Mouse (Mus musculus) hindbrain, embryonic 13.5 days (tissue): ENCODE data around the gene Thsd4. TPM values are rescaled to one million over a fixed set of nuclear protein-coding genes. Genes with fewer than 3 reads are reported as not detected.

Experiments
- ATAC-seq: fragments of 200-750 bp; cut with Nextera tagmentation; 2 replicates; pipeline ENCODE4 v1.8.0; 2017; ENCODE audit warnings: moderate TSS enrichment; ENCODE audit not compliant: low FRiP score
- H3K27ac ChIP-seq: fragments of 300-500 bp; sonication (generic); 2 replicates; pipeline ENCODE4 v1.5.1; 2015; ENCODE audit warnings: inconsistent platforms, mild to moderate bottlenecking, moderate library complexity
- H3K27me3 ChIP-seq: fragments of 300-500 bp; sonication (generic); 2 replicates; pipeline ENCODE4 v1.6.1; 2015; ENCODE audit warnings: mild to moderate bottlenecking, inconsistent platforms
- H3K36me3 ChIP-seq: fragments of 300-500 bp; sonication (generic); 2 replicates; pipeline ENCODE4 v1.6.1; 2015; ENCODE audit warnings: mild to moderate bottlenecking, inconsistent platforms
- H3K4me1 ChIP-seq: fragments of 300-500 bp; sonication (generic); replicated peaks from 2 replicates; pipeline ENCODE4 v1.6.1; 2015; ENCODE audit warnings: inconsistent platforms
- H3K4me2 ChIP-seq: fragments of 300-500 bp; sonication (generic); 2 replicates; pipeline ENCODE4 v1.6.1; 2015; ENCODE audit warnings: inconsistent platforms, mild to moderate bottlenecking, moderate library complexity
- H3K4me3 ChIP-seq: fragments of 300-500 bp; sonication (generic); 2 replicates; pipeline ENCODE4 v1.5.1; 2015; ENCODE audit warnings: mild to moderate bottlenecking, inconsistent platforms
- H3K9ac ChIP-seq: fragments of 300-500 bp; sonication (generic); 2 replicates; pipeline ENCODE4 v1.6.1; 2015; ENCODE audit warnings: mild to moderate bottlenecking, inconsistent platforms
- H3K9me3 ChIP-seq: fragments of 300-500 bp; sonication (generic); 2 replicates; pipeline ENCODE4 v1.6.1; 2016; ENCODE audit warnings: inconsistent platforms
- WGBS: fragments of 180-500 bp; shearing (Covaris S2); methylation state at CpG from one replicate; pipeline ENCODE4 v1.1.7; 2015; 5-methylcytosine and 5-hydroxymethylcytosine counted together
- polyA plus RNA-seq: library from polyadenylated mRNA; unstranded; fragments of >200 nt; fragmentation: Nextera tagmentation; extraction: Ambion mirVana; gene quantifications from 2 replicates; pipeline ENCODE4 v1.2.1, GENCODE M21; 2015

Gene Thsd4
- polyA plus RNA-seq, 1 experiment from 2014 or later, result 6.2 TPM

DNA sequence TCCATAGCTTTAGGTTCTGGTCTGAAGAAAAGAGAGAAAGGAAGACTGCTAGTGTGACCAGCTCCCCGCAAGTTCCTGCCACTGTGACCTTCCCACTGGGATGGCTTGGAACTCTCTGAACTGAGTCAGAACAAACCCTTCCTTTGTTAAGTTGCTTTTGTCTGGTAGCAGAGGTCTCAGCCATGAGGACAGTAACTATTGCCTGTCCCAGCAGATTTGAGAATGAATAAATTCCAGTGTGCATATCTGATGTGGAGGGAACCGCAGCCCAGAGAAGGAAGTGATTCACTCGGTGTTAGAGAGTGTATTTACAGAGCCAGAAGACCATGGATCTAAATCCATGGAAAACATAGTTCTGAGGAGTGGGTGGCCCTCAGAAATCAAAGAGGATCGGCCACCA is 169.5 kb downstream of the Thsd4 start:
- no peak overlapping the region for H3K4me3 ChIP-seq
- no peak overlapping the region for H3K27ac ChIP-seq
- no peaks in the 10 kb centered on the region for H3K27me3 ChIP-seq
- no peak overlapping the region for H3K9ac ChIP-seq
- 83% methylated on average over 4 of the region's 4 CpGs for WGBS
- ATAC-seq, result no peak
- no peaks in the 10 kb centered on the region for H3K36me3 ChIP-seq
- H3K4me1 ChIP-seq, result 0 out of 2 replicates have a peak, but pooled peaks cover 4% of the 10 kb centered on the region
- H3K9me3 ChIP-seq, result no peaks in the 10 kb centered on the region
- no peak overlapping the region for H3K4me2 ChIP-seq

DNA sequence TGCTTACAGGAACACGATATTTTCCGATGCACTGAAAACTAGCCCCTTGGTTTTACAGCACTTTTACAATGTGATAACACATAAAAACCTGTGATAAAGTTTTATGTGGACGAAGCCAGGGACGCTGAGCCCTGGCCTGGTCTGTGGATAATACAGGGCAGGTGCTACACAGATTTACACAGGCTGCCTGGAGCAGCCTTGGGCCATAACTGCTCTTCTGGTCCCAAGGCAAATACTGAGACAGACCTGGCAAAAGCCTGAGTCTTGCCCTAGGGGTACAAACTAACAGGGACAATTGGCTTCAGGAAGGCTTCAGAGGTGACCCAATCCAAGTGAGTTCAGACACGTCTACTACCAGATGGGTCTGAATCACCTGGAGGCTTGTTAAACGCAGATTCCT is 170.7 kb downstream of the Thsd4 start:
- no peak overlapping the region for H3K9ac ChIP-seq
- H3K4me3 ChIP-seq, result no peak overlapping the region
- H3K36me3 ChIP-seq, result no peaks in the 10 kb centered on the region
- WGBS, result 88% methylated on average over 6 of the region's 6 CpGs
- H3K27me3 ChIP-seq, result no peaks in the 10 kb centered on the region
- ATAC-seq, result no peak
- H3K4me2 ChIP-seq, result no peak overlapping the region
- H3K4me1 ChIP-seq, result 0 out of 2 replicates have a peak, but pooled peaks cover 4% of the 10 kb centered on the region
- H3K27ac ChIP-seq, result no peak overlapping the region
- no peaks in the 10 kb centered on the region for H3K9me3 ChIP-seq

DNA sequence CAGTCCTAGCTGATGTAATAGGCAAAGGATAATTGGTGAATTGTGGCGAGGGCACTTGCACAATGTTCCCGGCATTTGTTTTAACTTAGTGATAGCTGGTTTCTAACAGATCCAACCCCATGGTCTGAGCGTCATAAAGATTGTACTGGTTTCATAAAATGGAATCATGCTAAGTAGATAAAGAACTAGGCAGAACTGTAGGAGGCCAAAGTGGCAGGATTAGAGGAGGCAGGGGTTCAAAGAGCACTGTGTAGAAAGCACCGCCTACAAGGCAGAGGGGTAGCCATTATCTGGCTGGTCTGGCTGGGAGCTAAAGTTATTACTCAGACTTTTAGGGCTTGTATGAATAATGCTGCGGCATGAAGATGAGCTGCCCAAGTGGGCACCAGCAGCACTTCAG is 185.7 kb downstream of the Thsd4 start:
- no peaks in the 10 kb centered on the region for H3K27me3 ChIP-seq
- WGBS, result 94% methylated on average over 5 of the region's 5 CpGs
- no peak overlapping the region for H3K27ac ChIP-seq
- no peak overlapping the region for H3K9ac ChIP-seq
- H3K4me2 ChIP-seq, result no peak overlapping the region
- no peak overlapping the region for H3K4me3 ChIP-seq
- no peaks in the 10 kb centered on the region for H3K36me3 ChIP-seq
- no peaks in the 10 kb centered on the region for H3K9me3 ChIP-seq
- no peaks in the 10 kb centered on the region for H3K4me1 ChIP-seq
- ATAC-seq, result no peak

DNA sequence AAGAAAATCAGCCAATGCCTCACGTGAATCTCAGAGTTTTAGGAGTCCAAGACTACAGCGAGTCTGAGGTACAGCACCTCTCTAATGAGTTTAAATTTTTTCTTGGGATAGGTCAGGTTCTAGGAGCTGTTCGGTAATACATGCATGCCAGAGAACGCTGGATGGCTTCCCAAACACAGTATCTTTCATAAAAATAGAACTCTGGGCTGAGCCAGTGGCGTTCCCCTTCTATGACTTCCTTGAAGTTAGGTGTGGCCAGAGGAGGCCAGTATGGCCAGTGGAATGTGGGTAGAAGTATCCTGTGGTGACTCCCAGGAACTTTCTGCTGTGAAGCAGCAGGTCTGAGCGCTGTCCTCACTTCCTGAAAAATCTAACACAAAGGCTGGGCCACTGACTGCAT is 186.4 kb downstream of the Thsd4 start:
- Histone ChIP-seq H3K4me2 (no peak overlapping the region), H3K4me3 (no peak overlapping the region), H3K9me3 (no peaks in the 10 kb centered on the region), H3K9ac (no peak overlapping the region), H3K4me1 (no peaks in the 10 kb centered on the region), H3K27me3 (no peaks in the 10 kb centered on the region), H3K36me3 (no peaks in the 10 kb centered on the region), H3K27ac (no peak overlapping the region)
- WGBS, result 94% methylated on average over 6 of the region's 6 CpGs
- no peak for ATAC-seq

DNA sequence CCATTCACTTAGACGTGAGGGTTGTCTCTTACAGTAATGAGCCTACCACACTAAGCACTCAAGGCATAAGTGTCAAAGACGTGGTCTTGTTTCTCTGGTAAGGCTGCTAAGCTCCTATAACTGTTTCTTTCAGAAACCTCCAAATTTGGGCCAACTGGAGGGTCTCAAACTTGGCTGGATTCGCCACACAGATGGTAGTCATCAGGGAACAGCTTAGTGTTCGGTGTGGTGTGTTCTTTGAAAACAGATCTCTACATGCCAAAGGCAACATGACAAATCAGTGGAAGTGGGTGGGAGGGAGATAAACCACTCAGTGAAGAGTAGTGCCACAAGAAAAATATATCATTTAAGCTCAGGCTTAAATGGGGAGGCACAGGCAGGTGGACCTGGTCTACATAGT is 191.9 kb downstream of the Thsd4 start:
- Histone ChIP-seq H3K4me1 (no peaks in the 10 kb centered on the region), H3K9me3 (no peaks in the 10 kb centered on the region), H3K27me3 (no peaks in the 10 kb centered on the region), H3K36me3 (no peaks in the 10 kb centered on the region), H3K27ac (no peak overlapping the region), H3K4me2 (no peak overlapping the region), H3K9ac (no peak overlapping the region), H3K4me3 (no peak overlapping the region)
- ATAC-seq, result no peak
- 89% methylated on average over 4 of the region's 4 CpGs for WGBS

DNA sequence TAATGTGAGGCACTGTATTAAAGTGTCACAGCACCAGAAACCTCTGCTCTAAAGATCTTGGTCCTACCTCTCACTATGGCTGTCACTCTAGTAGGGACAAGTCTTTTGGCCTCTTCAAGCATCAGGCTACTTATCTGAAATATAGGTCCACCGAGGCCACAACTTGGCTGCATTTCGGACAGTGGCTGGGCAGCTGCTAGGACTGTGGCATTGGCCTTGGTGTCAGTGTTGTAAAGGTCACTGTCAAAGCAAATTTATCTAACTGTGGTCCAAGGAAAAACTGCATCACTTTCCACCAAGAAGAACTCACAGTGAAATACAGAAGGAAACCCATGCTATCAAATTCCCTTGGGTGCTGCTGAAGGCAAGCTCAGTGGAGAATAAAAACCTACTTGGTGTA is 197.1 kb downstream of the Thsd4 start:
- no peaks in the 10 kb centered on the region for H3K36me3 ChIP-seq
- no peaks in the 10 kb centered on the region for H3K9me3 ChIP-seq
- no peaks in the 10 kb centered on the region for H3K4me1 ChIP-seq
- no peak overlapping the region for H3K27ac ChIP-seq
- no peak overlapping the region for H3K9ac ChIP-seq
- no peak overlapping the region for H3K4me3 ChIP-seq
- 98% methylated on average over 2 of the region's 2 CpGs for WGBS
- no peaks in the 10 kb centered on the region for H3K27me3 ChIP-seq
- H3K4me2 ChIP-seq, result no peak overlapping the region
- no peak for ATAC-seq

DNA sequence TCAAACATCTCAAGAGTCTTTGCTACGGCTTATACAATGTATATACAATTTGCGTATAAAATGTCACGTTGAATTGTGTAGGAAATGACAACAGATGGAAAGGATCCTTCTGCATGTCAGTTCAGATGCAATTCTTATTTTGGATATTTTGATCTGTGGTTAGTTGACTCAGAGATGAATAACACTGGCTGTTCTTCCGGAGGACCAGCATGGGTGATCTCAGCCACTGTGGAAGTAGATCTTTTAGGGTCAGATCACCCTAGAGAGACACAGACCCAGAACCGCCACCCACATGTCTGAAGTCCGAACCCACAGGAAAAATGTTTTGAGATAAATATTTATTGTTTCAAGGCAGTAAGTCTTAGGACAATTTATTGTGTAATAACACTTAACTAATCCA is 198.4 kb downstream of the Thsd4 start:
- H3K27me3 ChIP-seq, result no peaks in the 10 kb centered on the region
- WGBS, result 94% methylated on average over 6 of the region's 6 CpGs

DNA sequence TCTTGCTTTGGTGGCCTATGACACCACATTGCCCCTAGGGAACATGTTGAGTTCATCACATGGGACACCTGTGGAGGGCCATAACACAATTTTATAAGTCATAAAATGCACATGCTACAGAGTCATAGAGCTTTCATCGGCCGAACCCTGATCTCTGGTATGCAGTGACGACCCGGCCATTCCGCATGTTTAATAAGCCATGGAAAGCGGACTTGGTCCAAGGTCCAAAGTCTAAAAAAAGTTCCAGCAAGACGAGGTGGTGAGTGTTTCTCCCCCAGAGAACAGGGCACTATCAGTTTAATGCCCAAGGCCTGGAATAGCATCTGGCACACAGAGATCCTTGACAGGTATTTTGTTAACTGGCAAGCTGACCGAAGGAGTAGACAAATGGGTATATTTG is 204.6 kb downstream of the Thsd4 start:
- Histone ChIP-seq H3K9ac (no peak overlapping the region), H3K36me3 (no peaks in the 10 kb centered on the region), H3K27me3 (no peaks in the 10 kb centered on the region), H3K4me2 (no peak overlapping the region), H3K4me3 (no peak overlapping the region), H3K27ac (no peak overlapping the region), H3K9me3 (no peaks in the 10 kb centered on the region), H3K4me1 (peaks cover 18% of the 10 kb centered on the region)
- no peak for ATAC-seq
- 94% methylated on average over 8 of the region's 8 CpGs for WGBS

More for the DNA sequence above, 198.4 kb downstream of the Thsd4 start:
- H3K27ac ChIP-seq, result no peak overlapping the region
- no peaks in the 10 kb centered on the region for H3K36me3 ChIP-seq
- no peaks in the 10 kb centered on the region for H3K4me1 ChIP-seq
- no peak overlapping the region for H3K4me3 ChIP-seq
- H3K4me2 ChIP-seq, result no peak overlapping the region
- H3K9me3 ChIP-seq, result no peaks in the 10 kb centered on the region
- no peak overlapping the region for H3K9ac ChIP-seq
- no peak for ATAC-seq

DNA sequence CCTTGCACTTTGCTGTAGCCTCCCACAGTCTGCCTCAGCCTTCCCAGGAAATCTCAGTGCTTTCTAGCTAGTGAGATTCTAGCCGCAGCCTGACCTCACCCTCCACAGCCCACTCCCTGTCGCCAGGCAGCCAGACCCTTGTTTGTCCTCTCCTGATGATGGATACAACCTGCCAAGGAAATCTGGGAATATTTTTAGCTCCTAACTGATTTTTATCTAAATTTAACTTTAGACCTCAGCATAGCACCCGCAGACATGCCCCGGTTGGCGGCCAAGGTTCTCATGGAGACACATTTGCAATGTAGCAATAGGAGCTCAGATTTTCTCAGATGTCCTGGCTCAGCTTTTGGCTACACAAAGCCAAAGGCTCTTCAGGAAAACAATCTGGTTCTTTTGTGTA is 205.3 kb downstream of the Thsd4 start:
- peaks cover 24% of the 10 kb centered on the region for H3K4me1 ChIP-seq
- ATAC-seq, result no peak
- H3K9ac ChIP-seq, result no peak overlapping the region
- H3K4me3 ChIP-seq, result no peak overlapping the region
- no peaks in the 10 kb centered on the region for H3K9me3 ChIP-seq
- no peak overlapping the region for H3K4me2 ChIP-seq
- H3K36me3 ChIP-seq, result no peaks in the 10 kb centered on the region
- H3K27ac ChIP-seq, result no peak overlapping the region
- 86% methylated on average over 5 of the region's 5 CpGs for WGBS
- H3K27me3 ChIP-seq, result no peaks in the 10 kb centered on the region

DNA sequence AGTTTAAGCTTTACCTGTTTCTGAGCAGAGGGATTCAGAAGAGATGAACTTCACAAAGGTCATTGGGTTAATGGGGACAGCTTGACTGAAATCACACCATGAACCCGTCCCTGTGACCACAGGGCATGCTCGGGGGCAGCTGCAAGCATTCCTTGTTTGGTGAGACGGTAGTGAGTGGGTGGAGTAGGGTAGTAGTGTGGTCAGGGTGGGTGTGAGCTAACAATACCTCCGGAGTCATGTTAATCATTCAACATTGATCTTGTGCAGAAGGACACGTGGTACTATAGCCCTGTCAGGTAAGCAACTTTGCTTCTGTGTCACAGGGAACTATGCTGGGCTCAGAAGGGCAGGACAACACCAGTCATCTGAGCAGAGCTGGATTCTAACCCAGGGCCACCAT is 206.3 kb downstream of the Thsd4 start:
- ATAC-seq, result no peak
- Histone ChIP-seq H3K4me1 (peaks cover 30% of the 10 kb centered on the region), H3K27me3 (no peaks in the 10 kb centered on the region), H3K9me3 (no peaks in the 10 kb centered on the region), H3K9ac (no peak overlapping the region), H3K4me2 (no peak overlapping the region), H3K4me3 (no peak overlapping the region), H3K36me3 (no peaks in the 10 kb centered on the region), H3K27ac (no peak overlapping the region)
- WGBS, result 81% methylated on average over 5 of the region's 5 CpGs

DNA sequence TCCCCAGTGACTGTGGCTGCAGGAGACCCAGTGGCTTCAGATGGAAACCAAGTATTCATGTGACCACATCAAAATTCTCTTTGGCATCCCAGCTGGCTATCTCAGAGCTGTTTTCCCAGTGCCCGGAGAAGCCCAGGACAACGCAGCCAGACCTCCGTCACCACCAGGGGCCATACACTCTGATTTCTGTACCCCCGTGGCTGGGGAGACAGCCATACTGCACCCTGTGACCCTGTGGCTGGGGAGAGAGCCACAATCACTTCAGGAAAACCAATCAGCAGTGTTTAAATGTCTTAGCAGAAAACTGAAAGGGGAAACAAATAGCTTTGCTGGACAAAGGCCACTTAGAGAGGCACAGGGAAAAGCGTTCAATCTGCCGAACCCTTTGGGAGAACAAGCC is 208.2 kb downstream of the Thsd4 start:
- Histone ChIP-seq H3K4me2 (no peak overlapping the region), H3K4me3 (no peak overlapping the region), H3K27ac (peak overlapping the region; percentile 14; the same call in 1 of the 2 replicates), H3K9me3 (no peaks in the 10 kb centered on the region), H3K36me3 (no peaks in the 10 kb centered on the region), H3K9ac (no peak overlapping the region), H3K27me3 (no peaks in the 10 kb centered on the region), H3K4me1 (peaks cover 41% of the 10 kb centered on the region)
- no peak for ATAC-seq
- WGBS, result 36% methylated on average over 6 of the region's 6 CpGs

DNA sequence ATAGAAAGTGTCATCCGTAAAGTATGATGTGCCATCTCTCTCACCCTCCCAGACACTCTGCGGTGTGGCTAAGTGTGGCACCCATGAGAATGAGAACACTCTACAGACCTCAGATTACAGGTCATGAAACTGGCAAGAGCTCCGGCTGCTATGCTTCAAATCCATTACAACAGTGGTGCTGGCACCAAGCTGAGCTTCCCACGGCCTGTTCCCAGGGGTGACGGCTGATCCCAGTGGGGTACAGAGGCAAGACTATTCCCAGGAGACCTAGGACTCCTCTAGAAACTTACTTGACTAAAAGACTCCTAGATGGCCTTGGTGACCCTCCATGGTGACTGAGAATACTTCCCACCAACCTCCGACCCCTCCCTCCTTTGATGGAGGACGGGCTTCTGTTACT is 209.2 kb downstream of the Thsd4 start:
- ATAC-seq, result no peak
- Histone ChIP-seq H3K27ac (no peak overlapping the region; the same call in 1 of the 2 replicates), H3K4me2 (no peak overlapping the region), H3K9me3 (no peaks in the 10 kb centered on the region), H3K4me3 (no peak overlapping the region), H3K27me3 (no peaks in the 10 kb centered on the region), H3K36me3 (no peaks in the 10 kb centered on the region), H3K9ac (no peak overlapping the region), H3K4me1 (peaks cover 41% of the 10 kb centered on the region)
- 75% methylated on average over 7 of the region's 7 CpGs for WGBS

DNA sequence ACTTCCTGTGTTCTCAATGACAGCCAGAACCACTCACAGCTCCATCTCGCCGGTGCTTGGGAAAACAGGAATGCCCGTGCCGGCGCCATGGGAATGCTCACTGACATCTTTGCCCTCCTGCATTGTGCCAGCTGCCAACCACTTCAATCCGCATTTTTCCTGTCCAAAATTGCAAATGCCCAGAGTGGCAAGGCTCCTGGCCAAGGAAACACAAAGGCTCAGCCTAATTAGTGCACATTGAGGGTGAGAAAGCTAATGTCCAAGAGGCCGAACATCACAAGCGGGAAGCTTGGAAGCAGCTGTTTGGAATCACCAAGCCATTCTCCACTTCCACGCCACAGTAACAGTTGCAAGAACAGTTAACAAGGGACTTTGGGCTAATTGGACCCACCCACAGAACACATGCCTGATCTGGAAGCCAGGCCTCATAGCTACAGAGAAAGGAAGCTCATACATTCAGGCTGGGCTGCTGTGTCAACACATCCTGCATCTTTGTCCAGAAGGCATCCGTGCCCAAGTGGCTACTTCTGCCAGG is 210.2 kb downstream of the Thsd4 start:
- H3K4me1 ChIP-seq, result peaks cover 41% of the 10 kb centered on the region
- H3K4me2 ChIP-seq, result no peak overlapping the region
- peak; percentile 77 for ATAC-seq
- no peaks in the 10 kb centered on the region for H3K36me3 ChIP-seq
- 45% methylated on average over 10 of the region's 10 CpGs for WGBS
- no peak overlapping the region for H3K4me3 ChIP-seq
- peak overlapping the region; percentile 48 for H3K27ac ChIP-seq
- no peaks in the 10 kb centered on the region for H3K9me3 ChIP-seq
- no peaks in the 10 kb centered on the region for H3K27me3 ChIP-seq
- H3K9ac ChIP-seq, result no peak overlapping the region
